Mouse (Mus musculus) gastrocnemius, postnatal 36 days (tissue): ENCODE measurements around the gene Gm10643. TPM values are rescaled to one million over a fixed set of nuclear protein-coding genes. Genes with fewer than 3 reads are reported as not detected.

ENCODE experiments used
- DNase-seq, 2 experiments: peaks; one replicate each; pipeline ENCODE4 v3.0.0; 2022
- intact Hi-C: fragments of 180-260 bp; cut with DNase I; formaldehyde crosslinking; loops from one replicate; pipeline ENCODE4 v1.15.1; 2025
- microRNA-seq, 2 experiments: library from miRNA; unstranded; fragments of <30 nt; microRNA quantifications; one replicate each; pipeline ENCODE4 v1.2.0; 2021
- total RNA-seq, 2 experiments: library from RNA; stranded (reverse); gene quantifications; 2 replicates each; pipeline ENCODE4 v1.2.3; 2021

Gm10643 gene
- total RNA-seq, 2 experiments from 2014 or later, result 1.6 to 1.7 TPM

DNA sequence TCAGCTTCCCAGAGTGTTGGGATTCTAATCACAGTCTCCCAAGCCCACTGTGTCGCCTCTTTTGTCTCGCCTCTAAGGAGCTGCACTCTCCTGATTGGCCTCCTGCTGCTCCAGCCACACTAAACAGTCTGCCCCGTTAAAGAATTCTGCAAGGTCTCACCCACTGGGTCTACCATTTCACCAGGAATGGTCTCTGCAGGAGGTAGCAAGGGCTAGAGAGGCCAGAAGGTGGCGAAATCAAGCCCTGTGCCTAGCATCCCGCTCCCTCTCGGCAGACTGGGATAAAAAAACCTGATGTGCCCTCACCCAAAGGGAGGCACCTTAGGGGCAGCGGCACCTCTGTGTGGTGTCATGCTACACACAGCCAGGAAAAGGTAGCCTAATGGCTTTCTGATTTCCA is 20.8 kb downstream of the Gm10643 start:
- intact Hi-C loops, result loop anchor here (5.0 to 10.0 kb wide), 3 partner anchors 138 to 541 kb away; no protein-coding TSS in a partner anchor
- no peak for DNase-seq

DNA sequence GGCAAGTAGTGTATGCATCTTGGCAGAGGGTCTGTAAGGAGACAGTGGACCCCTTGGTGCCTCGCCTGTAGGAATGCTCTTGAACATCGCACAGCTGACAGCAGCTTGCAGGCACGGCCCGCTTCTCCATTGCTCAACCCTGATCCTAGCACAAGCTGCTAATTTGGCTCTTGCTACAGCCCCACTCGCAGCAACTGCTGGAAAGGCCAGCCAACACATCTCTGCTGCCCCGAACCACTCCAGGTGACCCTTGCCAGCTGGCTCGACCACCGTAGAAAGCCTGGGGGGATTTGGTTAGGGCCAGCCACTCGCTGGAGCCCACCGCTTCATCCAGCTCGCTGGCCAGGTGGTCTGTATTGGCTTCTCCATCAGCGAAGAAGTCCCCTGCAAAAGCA is 22.0 kb downstream of the Gm10643 start:
- DNase-seq, result no peak
- intact Hi-C loops, result loop anchor here (5.0 to 10.0 kb wide), 3 partner anchors 139 to 542 kb away; no protein-coding TSS in a partner anchor

DNA sequence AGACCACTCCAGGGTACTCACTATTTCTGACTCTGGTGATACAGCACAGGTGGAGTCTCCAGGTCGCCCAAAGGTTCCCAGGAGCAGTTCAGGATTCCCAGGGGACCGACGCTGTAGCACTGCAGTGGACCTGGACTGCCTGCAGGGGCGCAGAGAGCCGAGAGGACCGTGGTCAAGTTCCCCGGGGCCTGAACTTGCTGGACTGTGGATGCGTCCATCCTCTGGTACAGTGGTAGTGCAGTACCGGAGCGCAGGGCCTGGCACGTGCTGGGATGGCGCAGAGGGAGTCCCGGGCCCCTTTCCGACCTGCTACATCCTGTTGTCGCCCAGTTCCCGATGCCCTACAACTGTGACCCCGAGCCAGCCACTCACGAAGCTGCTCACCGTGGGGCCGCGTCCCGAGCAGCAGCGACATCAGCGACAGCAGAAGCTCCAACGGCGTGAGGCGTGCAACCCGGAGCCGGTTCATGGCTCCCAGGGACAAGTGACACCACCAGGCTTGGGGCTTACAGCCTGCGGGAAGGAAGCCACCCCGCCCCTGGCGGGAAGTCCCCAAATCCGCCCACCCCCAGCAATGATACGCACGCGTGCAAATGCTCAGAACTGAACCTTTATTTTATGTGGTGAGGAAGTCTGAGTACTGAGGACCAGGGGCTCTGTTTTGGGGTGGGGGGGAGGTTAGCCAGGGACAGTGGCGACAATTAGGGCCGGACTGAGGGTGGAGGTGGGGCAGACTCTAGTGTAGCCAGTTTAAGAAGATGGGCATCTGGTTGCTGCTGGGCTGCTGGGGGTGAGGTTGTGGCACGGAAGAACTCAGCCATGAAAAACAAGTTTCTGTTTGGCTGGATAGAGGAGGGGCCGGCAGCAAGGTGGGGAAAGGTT is 22.6 kb downstream of the Gm10643 start, which contains the start of gene Il27ra:
Gene Il27ra (minus strand): TSS at position 524 of the 882 bp plus-strand sequence.
- DNase-seq, result peak; percentile 60 to 64
- intact Hi-C loops, result loop anchor here (5.0 to 10.0 kb wide), 3 partner anchors 140 to 542 kb away; no protein-coding TSS in a partner anchor

DNA sequence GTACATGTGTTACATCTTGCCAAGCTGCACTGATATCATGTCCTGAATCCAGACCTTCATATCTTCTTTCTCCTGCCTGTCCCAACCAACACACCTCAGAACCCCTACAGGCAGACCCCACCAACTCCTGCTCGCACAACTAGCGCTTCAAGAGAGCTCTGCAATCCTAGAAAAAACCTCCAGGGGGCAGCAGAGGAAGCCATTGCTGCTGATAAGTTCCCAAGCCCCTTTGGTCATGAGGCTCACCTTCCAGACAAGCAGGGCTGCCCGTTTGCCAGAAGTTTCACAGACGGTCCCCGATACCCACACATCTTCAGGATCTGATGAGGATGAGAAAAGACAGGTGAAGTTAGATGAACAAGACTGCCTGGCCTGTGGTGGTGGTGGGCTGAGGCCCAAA is 25.9 kb downstream of the Gm10643 start:
- DNase-seq, result peak; percentile 39 to 51
- intact Hi-C loops, result loop anchor here (2.0 to 5.0 kb wide), 2 partner anchors 172 to 318 kb away; no protein-coding TSS in a partner anchor

DNA sequence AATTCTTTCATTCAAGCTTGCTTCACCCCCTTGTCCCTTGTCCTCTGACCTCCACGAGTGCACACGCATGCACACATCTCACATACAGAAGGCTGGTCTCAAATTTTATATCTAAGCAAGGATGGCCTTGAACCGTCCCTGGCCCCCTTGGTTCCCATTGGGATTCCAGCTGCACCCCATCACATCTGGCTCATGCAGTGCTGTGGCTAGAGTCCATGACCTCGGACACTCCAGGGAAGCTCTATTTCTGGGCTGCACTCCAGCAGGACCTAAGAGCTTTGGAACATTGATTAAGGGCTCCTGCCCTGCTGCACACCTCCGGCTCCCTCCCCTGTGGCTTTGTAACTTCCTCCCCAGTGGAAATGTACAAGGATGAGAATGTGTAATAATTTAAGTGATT is 26.9 kb downstream of the Gm10643 start:
- DNase-seq, result no peak
- intact Hi-C loops, result loop anchor here (2.0 to 5.0 kb wide), 2 partner anchors 173 to 319 kb away; no protein-coding TSS in a partner anchor

DNA sequence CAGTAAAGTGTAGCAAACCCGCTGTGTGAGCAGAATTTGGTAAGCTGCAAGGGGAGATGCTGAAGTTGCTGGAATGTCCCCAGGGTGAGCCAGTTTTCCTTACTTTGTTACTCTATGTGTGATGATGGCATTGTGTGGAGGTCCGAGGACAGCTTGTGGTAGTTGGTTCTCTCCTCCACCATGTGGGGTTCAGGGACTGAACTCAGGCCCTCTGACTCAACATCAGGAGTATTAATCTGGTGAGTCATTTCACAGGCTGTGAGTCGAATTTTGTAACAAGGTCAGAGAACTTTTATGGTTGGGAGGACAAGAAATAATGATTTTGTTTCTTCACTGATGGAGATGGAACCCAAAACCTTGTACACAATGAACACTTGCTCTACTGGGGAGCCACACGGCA is 32.2 kb downstream of the Gm10643 start:
- intact Hi-C loops, result no loop called here
- DNase-seq, result no peak

DNA sequence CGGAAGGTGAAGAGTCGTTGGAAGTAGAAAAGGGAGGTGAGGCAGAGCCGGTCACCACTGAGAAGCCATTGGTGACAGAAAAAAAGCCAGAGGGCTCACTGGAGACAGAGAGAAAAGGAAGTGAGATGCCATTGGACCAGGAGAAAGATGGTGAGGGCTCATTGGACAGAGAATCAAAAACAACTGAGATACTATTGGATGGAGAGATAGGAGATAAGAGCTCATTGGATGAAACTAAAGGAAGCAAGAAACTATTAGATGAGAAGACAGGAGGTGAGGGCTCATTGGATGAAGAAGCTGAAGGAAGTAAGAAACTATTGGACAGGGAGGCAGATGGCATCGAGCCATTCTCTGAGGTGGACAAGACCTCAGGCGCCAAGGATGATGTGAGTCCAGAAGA is 35.7 kb downstream of the Gm10643 start:
- DNase-seq, result no peak
- intact Hi-C loops, result loop anchor here (2.0 kb wide), 1 partner anchor 22 kb away; no protein-coding TSS in a partner anchor

DNA sequence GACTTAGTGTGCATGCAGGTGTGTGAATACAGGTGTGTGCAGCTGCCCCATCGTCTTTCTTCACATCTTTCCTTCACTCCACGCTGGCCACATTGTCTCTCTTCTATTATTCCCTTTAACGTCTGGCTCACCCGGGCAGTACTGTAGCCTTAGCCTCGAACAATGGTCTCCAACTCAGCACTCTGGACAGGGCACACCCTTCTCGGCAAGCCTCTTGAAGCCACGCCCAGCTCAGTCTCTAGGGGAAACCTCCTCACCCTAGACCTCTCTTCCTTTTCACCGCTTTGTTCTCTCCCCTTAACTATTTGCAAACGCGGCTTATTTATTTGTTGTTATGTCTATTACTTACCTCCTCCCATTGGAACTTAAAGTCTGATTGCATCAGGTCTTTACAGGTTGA is 37.5 kb downstream of the Gm10643 start:
- intact Hi-C loops, result no loop called here
- DNase-seq, result no peak

DNA sequence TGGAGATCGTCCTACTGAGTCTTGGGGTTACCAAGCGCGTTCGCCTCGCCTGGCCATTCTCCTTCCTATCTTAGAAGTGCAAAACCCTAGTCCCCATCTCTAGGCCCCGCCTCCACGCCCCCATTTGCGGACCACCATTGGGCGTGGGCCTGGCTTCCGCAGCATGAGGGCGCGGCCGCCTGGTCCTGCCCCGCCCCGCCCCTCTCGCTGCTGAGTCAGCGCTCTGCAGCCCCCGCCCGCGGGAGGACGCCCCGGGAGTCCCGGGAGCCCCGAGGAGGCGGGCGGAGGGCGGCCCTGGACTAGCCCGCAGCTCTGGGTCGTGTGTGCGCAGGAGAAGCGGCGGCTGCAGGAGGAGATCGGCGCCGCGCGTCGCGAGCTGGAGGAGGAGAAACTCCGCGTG is 39.1 kb downstream of the Gm10643 start:
- intact Hi-C loops, result no loop called here

DNA sequence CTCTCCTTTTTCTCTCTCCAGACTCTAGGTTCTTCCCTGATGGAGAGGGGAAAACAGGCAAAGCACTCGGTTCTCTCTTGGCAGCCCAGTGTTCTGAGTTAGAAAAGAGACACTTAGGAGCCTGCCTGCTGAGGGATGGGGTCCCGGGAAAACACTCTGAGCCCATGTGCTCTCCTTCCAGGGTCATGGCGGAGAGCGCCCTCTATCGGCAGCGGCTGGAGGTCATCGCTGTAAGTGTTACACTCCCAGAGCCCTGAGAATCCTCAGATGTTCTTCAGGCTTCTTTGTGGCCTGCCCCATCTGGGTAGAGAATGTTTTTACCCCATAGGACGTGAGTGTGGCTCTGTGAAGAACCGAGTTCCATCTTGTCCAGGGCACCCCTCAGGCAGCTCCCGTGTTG is 40.8 kb downstream of the Gm10643 start:
- DNase-seq, result peak in 1 of 2 experiments; percentile 54
- intact Hi-C loops, result no loop called here

More for the DNA sequence above, 39.1 kb downstream of the Gm10643 start:
- no peak for DNase-seq

DNA sequence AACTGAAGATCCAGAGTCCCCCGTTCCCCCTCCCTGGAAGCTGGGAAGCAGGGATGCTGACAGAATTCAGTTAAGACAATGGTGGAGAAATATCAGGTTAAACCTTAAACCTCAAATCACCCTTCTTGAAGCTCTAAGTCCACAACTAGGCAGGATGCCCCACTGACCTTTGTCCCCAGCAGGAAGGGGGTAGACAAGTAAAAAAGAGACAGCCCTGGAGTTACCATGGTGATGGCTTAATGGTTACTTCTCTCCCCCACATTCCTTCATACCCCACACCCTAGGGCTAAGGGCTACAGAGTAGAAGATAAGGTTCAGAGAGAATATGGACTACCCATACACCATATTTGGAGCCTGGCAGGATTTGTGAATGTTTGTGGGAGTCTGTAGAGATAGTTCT is 41.3 kb downstream of the Gm10643 start:
- DNase-seq, result no peak
- intact Hi-C loops, result no loop called here

DNA sequence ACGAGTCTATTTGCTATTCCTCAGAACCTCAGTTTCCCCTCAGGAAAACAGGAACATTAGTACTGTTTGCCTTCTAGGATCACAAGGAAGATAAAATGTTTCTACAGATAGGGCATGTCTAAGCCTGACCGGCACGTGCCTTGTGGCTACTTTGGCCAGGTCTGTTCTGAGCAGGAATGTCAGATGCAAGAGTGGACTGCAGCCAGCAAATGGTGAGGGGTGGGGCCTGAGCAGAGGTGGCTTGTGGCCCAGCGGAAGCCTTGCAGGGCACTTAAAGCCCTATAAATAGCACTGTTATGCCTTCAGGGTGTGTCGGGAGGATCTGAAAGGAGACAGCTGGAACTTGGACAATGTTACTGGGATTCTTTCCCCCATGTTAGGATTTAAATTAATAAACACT is 41.9 kb downstream of the Gm10643 start:
- intact Hi-C loops, result no loop called here
- DNase-seq, result peak; percentile 51 to 59

DNA sequence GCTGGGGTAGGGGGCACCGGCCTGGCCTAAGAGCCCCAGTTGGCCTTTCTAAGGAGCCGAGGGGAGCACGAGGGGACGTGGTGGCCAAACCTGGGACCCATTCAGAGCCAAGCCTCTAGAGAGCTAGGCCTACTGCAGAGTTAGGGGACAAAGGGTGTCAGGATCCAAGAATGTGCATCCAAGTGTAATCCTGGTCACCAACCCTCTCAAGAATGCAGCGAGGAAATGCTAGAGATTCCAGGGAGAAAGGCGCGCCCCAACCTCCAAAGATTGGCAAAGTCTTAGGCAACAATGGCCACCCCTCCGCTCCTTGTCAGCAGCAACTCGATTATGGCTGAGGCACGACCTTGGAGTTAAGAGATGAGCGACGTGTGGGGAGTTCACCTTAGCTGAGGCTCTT is 43.4 kb downstream of the Gm10643 start:
- intact Hi-C loops, result no loop called here
- no peak for DNase-seq

DNA sequence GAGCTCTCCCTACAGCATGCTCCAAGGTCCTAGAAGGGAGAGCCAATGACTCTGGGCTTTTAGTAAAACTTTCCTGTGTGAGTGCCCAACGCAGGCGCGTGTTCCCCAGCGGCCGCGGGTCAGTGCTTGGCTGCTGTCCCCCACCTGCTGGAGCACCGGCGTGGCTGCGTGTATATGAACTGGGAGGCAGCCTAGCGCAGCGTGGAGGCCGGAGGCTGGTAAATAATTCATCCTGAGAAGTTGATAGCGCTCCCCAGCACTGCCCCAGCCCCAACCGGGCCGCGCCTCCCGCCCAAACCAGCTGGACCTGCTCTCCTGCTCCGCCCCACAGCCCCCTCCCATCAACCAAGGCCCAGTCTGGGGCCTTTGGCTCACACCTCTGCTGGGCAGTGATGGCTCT is 43.8 kb downstream of the Gm10643 start, which contains the start of gene Palm3:
Gene Palm3 (plus strand): TSS at position 376 of the 400 bp plus-strand sequence.
- intact Hi-C loops, result no loop called here
- DNase-seq, result no peak

DNA sequence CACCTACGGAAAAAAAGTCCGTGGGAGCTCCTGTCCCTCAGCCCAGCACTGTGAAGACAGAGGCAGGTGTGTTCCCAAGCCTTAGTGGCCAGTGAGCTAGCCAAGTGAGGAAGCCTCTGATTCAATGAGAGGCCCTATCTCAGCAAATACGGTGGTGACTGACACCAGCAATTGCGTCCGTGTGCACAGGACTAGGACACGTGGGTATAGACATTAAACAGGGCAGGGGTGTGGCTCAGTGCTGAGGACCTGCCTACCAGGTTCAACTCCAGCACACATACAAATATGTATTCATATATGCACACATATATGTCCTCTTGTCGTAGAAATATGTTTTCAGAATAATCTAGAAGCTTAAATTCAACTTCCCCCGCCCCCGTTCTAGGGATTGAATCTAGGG is 45.2 kb downstream of the Gm10643 start:
- intact Hi-C loops, result no loop called here
- DNase-seq, result no peak

DNA sequence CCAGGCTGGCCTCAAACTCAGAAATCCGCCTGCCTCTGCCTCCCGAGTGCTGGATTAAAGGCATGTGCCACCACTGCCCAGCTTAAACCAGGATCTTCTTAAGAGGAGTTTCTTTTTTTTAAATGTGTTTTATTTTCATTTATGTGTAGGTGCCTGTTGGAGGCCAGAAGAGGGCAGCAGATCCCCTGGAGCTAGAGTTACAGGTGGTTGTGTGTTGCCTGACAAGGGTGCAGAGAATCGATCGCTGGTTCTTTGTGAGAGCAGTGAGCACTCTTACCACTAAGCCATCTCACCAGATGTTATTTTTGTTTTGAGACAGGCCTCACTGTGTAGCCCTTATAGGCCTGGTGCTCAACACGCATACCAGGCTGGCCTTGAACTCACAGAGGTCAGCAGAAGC is 49.1 kb downstream of the Gm10643 start:
- DNase-seq, result no peak
- intact Hi-C loops, result no loop called here

Small RNA genes within 50 kb of the gene (microRNA-seq; reads per million reads assigned to microRNA genes)
- gene Mir709, result 0 reads per million in 2 experiments

Other genes starting within 250 kb of the Gm10643 start
- 10 to 100 TPM; 20.8 to 26.0 TPM for gene Adgrl1, start 165.0 kb downstream of the Gm10643 start, total RNA-seq
- gene Gm10644, start 109.9 kb downstream of the Gm10643 start, total RNA-seq, result under 1 TPM; 0.27 to 0.56 TPM
- under 1 TPM; 0.42 to 0.71 TPM for gene Asf1b, start 109.6 kb downstream of the Gm10643 start, total RNA-seq
- 100 to 1,000 TPM; 148 to 165 TPM for gene Prkaca, start 92.1 kb downstream of the Gm10643 start, total RNA-seq
- 10 to 100 TPM; 13.0 TPM for gene Samd1, start 67.5 kb downstream of the Gm10643 start, total RNA-seq
- under 1 TPM in 1 of 2 experiments, not detected in 1; 0.48 TPM for gene 1700067K01Rik, start 63.6 kb downstream of the Gm10643 start, total RNA-seq
- gene 2210011C24Rik, start 53.0 kb downstream of the Gm10643 start, total RNA-seq, result 1 to 10 TPM; 2.6 to 5.6 TPM
- gene Palm3, start 43.7 kb downstream of the Gm10643 start, total RNA-seq, result under 1 TPM; 0.10 to 0.12 TPM
- under 1 TPM; 0.15 to 0.52 TPM for gene Il27ra, start 22.5 kb downstream of the Gm10643 start, total RNA-seq
- not detected for gene Rln3, start 20.1 kb downstream of the Gm10643 start, total RNA-seq
- gene Rfx1, start 1.7 kb upstream of the Gm10643 start, total RNA-seq, result 1 to 10 TPM; 4.7 TPM
- 1 to 10 TPM; 4.8 to 5.1 TPM for gene Dcaf15, start 39.6 kb upstream of the Gm10643 start, total RNA-seq
- not detected for gene Podnl1, start 60.9 kb upstream of the Gm10643 start, total RNA-seq
- 10 to 100 TPM; 15.7 to 16.1 TPM for gene Cc2d1a, start 82.8 kb upstream of the Gm10643 start, total RNA-seq
- under 1 TPM in 1 of 2 experiments, not detected in 1; 0.28 TPM for gene 4930432K21Rik, start 82.9 kb upstream of the Gm10643 start, total RNA-seq
- gene Nanos3, start 120.1 kb upstream of the Gm10643 start, total RNA-seq, result not detected
- 1 to 10 TPM; 7.1 to 8.4 TPM for gene Zswim4, start 171.9 kb upstream of the Gm10643 start, total RNA-seq
- 100 to 1,000 TPM; 166 to 182 TPM for gene D8Ertd738e, start 184.6 kb upstream of the Gm10643 start, total RNA-seq
- 10 to 100 TPM; 11.0 to 17.3 TPM for gene Mri1, start 192.2 kb upstream of the Gm10643 start, total RNA-seq
- gene Ccdc130, start 205.2 kb upstream of the Gm10643 start, total RNA-seq, result 1 to 10 TPM; 5.0 to 8.7 TPM